Mouse (Mus musculus) spleen, adult 18-20 months (tissue): ENCODE measurements around the gene Rasgrp3.

Experiments
- DNase-seq, 2 experiments: peaks; one replicate each; pipeline ENCODE4 v3.0.0; 2022; ENCODE audit warnings: mixed read lengths in 2 of 2

The Rasgrp3 gene

GRCm38 (mm10) chr17:75506097-75506675 lies 70.5 kb downstream of the Rasgrp3 start:
- DNase-seq: no peak

- DNase-seq: no peak
Measured at GRCm38 (mm10) chr17:75506708-75507641, 71.3 kb downstream of the Rasgrp3 start.

DNA sequence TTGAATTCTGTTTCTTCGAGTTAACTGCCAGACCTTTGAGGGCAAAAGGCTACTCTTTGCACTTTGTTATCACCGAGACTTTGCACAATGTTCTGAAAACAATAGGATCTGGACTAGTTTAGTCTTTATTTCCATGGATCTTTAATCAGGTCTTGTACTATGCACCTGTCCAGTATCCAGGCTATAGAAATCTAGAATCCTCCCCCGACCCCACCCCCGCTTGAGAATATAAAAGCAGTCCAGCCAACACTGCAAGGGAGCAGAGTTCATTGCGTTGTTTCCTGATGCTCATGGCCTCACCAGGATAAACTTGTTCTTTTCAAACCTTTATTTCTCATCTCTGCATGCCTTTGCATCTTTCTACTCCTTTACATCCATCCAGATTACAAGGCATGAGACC lies 73.6 kb downstream of the Rasgrp3 start:
- DNase-seq: no peak

GRCm38 (mm10) chr17:75516591-75516990 lies 80.9 kb downstream of the Rasgrp3 start:
- DNase-seq: no peak

- peak; percentile 40 to 42 for DNase-seq
Measured at GRCm38 (mm10) chr17:75518181-75518901, 82.6 kb downstream of the Rasgrp3 start.

DNA sequence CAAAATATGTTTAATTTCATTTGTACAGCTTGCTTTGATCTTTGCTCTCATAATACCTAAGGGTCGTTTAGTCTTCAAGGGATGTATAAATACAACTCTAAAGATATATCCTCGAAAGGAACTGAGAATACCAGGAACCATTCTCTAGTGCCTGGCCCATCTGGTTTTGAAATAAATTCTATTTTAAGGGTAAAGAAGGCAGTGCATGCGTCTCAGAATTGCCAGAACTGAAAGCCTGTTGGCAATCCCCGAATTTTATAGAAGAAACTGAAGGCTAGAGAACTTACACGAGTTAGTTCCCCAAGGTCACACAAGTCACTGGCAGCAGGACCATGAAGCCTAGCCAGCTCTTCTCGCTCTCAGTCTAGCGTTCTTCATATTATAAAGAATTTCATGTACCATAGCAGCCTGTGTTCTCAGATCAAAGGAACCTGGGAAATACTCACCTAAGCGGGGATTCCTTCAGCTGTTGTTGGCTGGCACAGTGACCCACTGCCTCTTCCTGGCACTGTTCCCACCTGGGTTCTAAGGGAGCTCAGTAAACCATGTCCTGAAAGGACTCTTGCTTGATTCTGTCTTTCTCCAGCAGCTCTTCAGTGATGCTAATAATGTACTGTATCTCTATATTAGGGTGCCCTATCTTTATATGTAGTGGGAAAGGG lies 83.7 kb downstream of the Rasgrp3 start:
- DNase-seq: no peak

GRCm38 (mm10) chr17:75521236-75521842 lies 85.6 kb downstream of the Rasgrp3 start:
- no peak for DNase-seq

- DNase-seq: no peak
Measured at GRCm38 (mm10) chr17:75522347-75523065, 86.8 kb downstream of the Rasgrp3 start.

- DNase-seq: no peak
Measured at GRCm38 (mm10) chr17:75523812-75524211, 88.1 kb downstream of the Rasgrp3 start.

- no peak for DNase-seq
Measured at GRCm38 (mm10) chr17:75526411-75526810, 90.7 kb downstream of the Rasgrp3 start.

DNA sequence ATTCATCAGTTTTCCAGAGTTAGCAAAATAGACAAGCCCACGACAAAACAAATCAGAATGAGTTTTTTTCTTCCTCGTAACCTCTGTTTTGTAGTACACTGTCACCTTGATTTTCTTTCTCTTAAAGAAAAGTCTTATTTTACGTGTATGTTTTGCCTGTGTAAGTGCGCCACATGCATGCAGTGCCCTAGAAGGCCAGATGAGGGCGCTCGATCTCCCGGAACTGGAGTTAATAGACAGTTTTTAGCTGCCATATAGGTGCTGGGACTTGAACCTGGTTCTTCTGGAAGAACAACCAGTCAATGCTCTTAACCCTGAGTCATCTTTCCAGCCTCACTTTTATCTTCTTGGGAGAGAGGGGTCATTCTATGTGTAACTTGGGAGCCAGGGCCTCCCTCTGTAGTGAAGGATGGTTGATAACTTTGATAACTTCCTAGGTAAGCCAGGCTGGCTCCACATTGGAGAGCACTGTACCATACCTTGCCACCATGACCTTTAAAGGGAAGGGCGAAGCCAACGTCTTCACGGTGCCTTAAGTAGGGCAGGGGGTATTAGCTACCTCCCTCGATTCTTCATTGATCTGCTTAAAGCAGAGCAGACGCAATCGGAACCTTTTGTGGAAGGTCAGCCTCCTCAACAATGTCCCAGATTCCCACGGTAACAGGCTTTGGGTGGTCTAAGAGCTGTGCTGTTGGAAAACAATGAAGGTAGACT lies 93.7 kb downstream of the Rasgrp3 start:
- no peak for DNase-seq

DNA sequence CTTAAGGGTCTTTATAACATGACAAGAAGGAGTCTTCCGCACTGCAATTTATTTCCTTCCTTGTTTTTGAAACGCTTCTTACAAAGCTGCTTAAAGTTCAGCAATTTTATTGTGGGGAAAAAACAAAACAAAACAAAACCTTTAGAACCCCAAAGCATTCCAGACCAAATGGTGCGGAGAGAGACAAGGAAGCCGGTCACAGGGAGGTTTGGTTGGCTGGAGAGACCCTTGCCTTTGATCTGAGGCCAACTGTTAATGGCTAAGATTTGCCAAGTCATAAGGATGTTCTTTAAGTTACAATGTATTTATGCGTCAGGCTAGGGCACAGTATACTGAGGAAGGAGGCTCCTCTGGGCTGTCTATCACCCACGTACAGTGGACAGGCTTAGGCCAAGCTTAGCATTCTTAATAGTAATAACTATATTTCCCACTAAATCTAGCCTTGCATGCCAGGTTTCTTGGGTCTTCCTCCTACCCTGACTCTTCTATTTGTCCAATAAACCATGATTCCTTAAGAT lies 96.8 kb downstream of the Rasgrp3 start:
- DNase-seq: no peak

- no peak for DNase-seq
Measured at GRCm38 (mm10) chr17:75534314-75535020, 98.8 kb downstream of the Rasgrp3 start.

DNA sequence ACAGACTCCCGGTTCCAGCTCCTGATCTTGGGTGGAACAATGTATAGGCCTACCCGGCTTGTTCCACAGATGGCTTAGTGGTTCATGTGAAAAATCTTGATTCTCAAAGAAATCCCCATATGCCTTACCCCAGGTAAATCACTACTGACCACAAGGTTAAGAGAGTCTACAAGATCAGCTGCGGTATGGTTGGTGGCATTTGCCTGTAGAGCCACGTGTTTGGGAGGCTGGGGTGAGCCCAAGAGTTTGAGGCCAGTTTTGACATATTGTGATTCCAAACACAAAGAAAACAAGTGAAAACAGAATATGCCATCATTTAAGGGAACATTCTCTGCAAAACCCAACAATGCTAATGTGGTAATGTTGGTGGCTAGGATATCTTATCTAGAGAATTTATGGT lies 99.9 kb downstream of the Rasgrp3 start:
- DNase-seq: no peak

- DNase-seq: peak in 1 of 2 experiments; percentile 43
Measured at GRCm38 (mm10) chr17:75536396-75537049, 100.8 kb downstream of the Rasgrp3 start.

DNA sequence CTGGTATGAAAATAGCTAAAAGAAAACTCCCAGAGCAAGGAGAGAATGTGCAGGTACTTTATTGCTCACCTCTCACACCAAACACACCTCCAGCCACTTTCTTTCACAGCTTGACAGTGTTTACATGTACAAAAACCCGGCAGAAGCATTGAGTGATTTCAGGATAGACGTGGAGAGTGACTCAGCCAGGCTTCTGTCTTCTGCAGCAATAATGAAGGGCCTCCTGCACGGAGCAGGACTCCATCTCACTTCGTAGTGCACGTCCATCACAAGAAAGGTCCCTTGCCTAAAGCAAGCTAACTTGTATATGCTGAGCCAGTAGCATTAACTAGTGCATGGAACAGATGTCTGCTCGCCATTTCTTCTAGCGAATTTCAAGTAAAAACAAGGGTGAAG lies 101.4 kb downstream of the Rasgrp3 start:
- no peak for DNase-seq

GRCm38 (mm10) chr17:75538431-75538830 lies 102.7 kb downstream of the Rasgrp3 start:
- DNase-seq: no peak

GRCm38 (mm10) chr17:75539130-75539529 lies 103.4 kb downstream of the Rasgrp3 start:
- no peak for DNase-seq

- DNase-seq: no peak
Measured at GRCm38 (mm10) chr17:75539841-75540240, 104.1 kb downstream of the Rasgrp3 start.

DNA sequence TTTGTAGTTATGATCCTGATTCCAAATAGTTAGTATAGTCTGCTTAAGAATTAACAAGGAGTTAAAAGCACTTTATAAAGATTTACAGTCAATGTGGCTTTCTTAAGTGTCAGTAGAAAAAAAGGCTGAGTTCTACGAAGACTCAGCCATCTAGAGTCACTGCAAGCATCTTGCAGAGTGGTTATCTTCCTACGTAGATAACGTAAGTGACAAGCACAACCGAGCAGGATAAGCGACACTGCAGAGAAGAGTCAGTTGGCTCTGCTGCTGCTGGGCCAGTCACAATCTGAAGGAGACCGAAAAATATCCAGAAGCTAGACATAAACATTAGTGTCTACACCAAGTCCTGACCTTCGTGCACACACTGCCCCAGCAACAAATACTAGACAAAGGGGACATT lies 107.7 kb downstream of the Rasgrp3 start:
- DNase-seq: no peak
